Mouse (Mus musculus) liver, embryonic 12.5 days (tissue): ENCODE data around the gene Mamstr. TPM values are rescaled to one million over a fixed set of nuclear protein-coding genes. Genes with fewer than 3 reads are reported as not detected.

Source experiments
- ATAC-seq: fragments of 200-750 bp; cut with Nextera tagmentation; 2 replicates; pipeline ENCODE4 v1.8.0; 2017; ENCODE audit warnings: moderate number of reproducible peaks, mild to moderate bottlenecking, moderate library complexity
- H3K27ac ChIP-seq: fragments of 300-500 bp; sonication (generic); 2 replicates; pipeline ENCODE4 v1.5.1; 2016; ENCODE audit warnings: mild to moderate bottlenecking
- H3K27me3 ChIP-seq: fragments of 300-500 bp; sonication (generic); replicated peaks from 2 replicates; pipeline ENCODE4 v1.6.1; 2016; ENCODE audit warnings: mild to moderate bottlenecking, moderate library complexity
- H3K36me3 ChIP-seq: fragments of 300-500 bp; sonication (generic); 2 replicates; pipeline ENCODE4 v1.6.1; 2016; ENCODE audit warnings: mild to moderate bottlenecking, moderate library complexity
- H3K4me1 ChIP-seq: fragments of 300-500 bp; sonication (generic); 2 replicates; pipeline ENCODE4 v1.6.1; 2016
- H3K4me2 ChIP-seq: fragments of 300-500 bp; sonication (generic); 2 replicates; pipeline ENCODE4 v1.6.1; 2016; ENCODE audit warnings: mild to moderate bottlenecking, moderate library complexity
- H3K4me3 ChIP-seq: fragments of 300-500 bp; sonication (generic); 2 replicates; pipeline ENCODE4 v1.5.1; 2016; ENCODE audit warnings: mild to moderate bottlenecking, moderate library complexity
- H3K9ac ChIP-seq: fragments of 300-500 bp; sonication (generic); 2 replicates; pipeline ENCODE4 v1.6.1; 2016; ENCODE audit warnings: mild to moderate bottlenecking, moderate library complexity
- H3K9me3 ChIP-seq: fragments of 300-500 bp; sonication (generic); replicated peaks from 2 replicates; pipeline ENCODE4 v1.6.1; 2016; ENCODE audit warnings: mild to moderate bottlenecking, moderate library complexity
- WGBS: fragments of 180-500 bp; shearing (Covaris S2); methylation state at CpG from one replicate; pipeline ENCODE4 v1.1.7; 2016; ENCODE audit not compliant: insufficient replicate concordance; 5-methylcytosine and 5-hydroxymethylcytosine counted together
- polyA plus RNA-seq: library from polyadenylated mRNA; unstranded; fragments of >200 nt; fragmentation: Nextera tagmentation; extraction: Ambion mirVana; gene quantifications from 2 replicates; pipeline ENCODE4 v1.2.1, GENCODE M21; 2016

Gene Mamstr
- polyA plus RNA-seq, 1 experiment from 2014 or later, result 0.81 TPM

- Histone ChIP-seq H3K27ac (no peak overlapping the region), H3K4me3 (no peak overlapping the region), H3K4me2 (peak overlapping the region; percentile 42), H3K36me3 (peaks cover 6% of the 10 kb centered on the region; the same call in 1 of the 2 replicates), H3K9me3 (no peaks in the 10 kb centered on the region), H3K9ac (no peak overlapping the region), H3K27me3 (peaks cover 55% of the 10 kb centered on the region), H3K4me1 (peaks cover 21% of the 10 kb centered on the region)
- WGBS, result 48% methylated on average over 31 of the region's 35 CpGs
- ATAC-seq, result no peak
These were observed 7.3 kb upstream of the Mamstr start for GRCm38 (mm10) chr7:45632499-45632898.

GRCm38 (mm10) chr7:45634946-45635681 lies 4.7 kb upstream of the Mamstr start:
- 47% methylated on average over 11 of the region's 11 CpGs for WGBS
- H3K4me2 ChIP-seq, result no peak overlapping the region
- no peak overlapping the region for H3K4me3 ChIP-seq
- peaks cover 30% of the 10 kb centered on the region for H3K27me3 ChIP-seq
- no peak overlapping the region for H3K9ac ChIP-seq
- H3K9me3 ChIP-seq, result no peaks in the 10 kb centered on the region
- H3K4me1 ChIP-seq, result peaks cover 10% of the 10 kb centered on the region; the same call in 1 of the 2 replicates
- H3K27ac ChIP-seq, result peak overlapping the region; percentile 50
- 0 out of 2 replicates have a peak, but pooled peaks have one; percentile 5 for ATAC-seq
- peaks cover 6% of the 10 kb centered on the region; the same call in 1 of the 2 replicates for H3K36me3 ChIP-seq

GRCm38 (mm10) chr7:45635711-45636688 lies 3.8 kb upstream of the Mamstr start:
- Histone ChIP-seq H3K36me3 (peaks cover 6% of the 10 kb centered on the region; the same call in 1 of the 2 replicates), H3K9me3 (no peaks in the 10 kb centered on the region), H3K4me1 (peaks cover 10% of the 10 kb centered on the region; the same call in 1 of the 2 replicates), H3K9ac (no peak overlapping the region), H3K27ac (peak overlapping the region; percentile 65), H3K4me3 (no peak overlapping the region), H3K27me3 (peaks cover 28% of the 10 kb centered on the region), H3K4me2 (no peak overlapping the region)
- ATAC-seq, result no peak
- 53% methylated on average over 15 of the region's 15 CpGs for WGBS

GRCm38 (mm10) chr7:45637710-45638109 lies 2.1 kb upstream of the Mamstr start:
- Histone ChIP-seq H3K4me2 (no peak overlapping the region), H3K4me1 (peaks cover 11% of the 10 kb centered on the region)
- 75% methylated on average over 6 of the region's 6 CpGs for WGBS

GRCm38 (mm10) chr7:45638623-45639401 lies 965 bp upstream of the Mamstr start:
- no peak overlapping the region for H3K9ac ChIP-seq
- peak; percentile 58; the same call in 1 of the 2 replicates for ATAC-seq
- peaks cover 21% of the 10 kb centered on the region for H3K4me1 ChIP-seq
- H3K4me2 ChIP-seq, result peak overlapping the region; percentile 35
- no peaks in the 10 kb centered on the region for H3K9me3 ChIP-seq
- no peak overlapping the region for H3K27ac ChIP-seq
- peaks cover 20% of the 10 kb centered on the region; the same call in 1 of the 2 replicates for H3K27me3 ChIP-seq
- WGBS, result 57% methylated on average over 29 of the region's 29 CpGs
- peak overlapping the region; percentile 10; the same call in 1 of the 2 replicates for H3K4me3 ChIP-seq
- peaks cover 6% of the 10 kb centered on the region; the same call in 1 of the 2 replicates for H3K36me3 ChIP-seq

More at GRCm38 (mm10) chr7:45637710-45638109, 2.1 kb upstream of the Mamstr start:
- no peak for ATAC-seq
- Histone ChIP-seq H3K4me3 (no peak overlapping the region), H3K36me3 (peaks cover 6% of the 10 kb centered on the region; the same call in 1 of the 2 replicates), H3K27me3 (peaks cover 31% of the 10 kb centered on the region; the same call in 1 of the 2 replicates), H3K9me3 (no peaks in the 10 kb centered on the region), H3K27ac (no peak overlapping the region), H3K9ac (no peak overlapping the region)

DNA sequence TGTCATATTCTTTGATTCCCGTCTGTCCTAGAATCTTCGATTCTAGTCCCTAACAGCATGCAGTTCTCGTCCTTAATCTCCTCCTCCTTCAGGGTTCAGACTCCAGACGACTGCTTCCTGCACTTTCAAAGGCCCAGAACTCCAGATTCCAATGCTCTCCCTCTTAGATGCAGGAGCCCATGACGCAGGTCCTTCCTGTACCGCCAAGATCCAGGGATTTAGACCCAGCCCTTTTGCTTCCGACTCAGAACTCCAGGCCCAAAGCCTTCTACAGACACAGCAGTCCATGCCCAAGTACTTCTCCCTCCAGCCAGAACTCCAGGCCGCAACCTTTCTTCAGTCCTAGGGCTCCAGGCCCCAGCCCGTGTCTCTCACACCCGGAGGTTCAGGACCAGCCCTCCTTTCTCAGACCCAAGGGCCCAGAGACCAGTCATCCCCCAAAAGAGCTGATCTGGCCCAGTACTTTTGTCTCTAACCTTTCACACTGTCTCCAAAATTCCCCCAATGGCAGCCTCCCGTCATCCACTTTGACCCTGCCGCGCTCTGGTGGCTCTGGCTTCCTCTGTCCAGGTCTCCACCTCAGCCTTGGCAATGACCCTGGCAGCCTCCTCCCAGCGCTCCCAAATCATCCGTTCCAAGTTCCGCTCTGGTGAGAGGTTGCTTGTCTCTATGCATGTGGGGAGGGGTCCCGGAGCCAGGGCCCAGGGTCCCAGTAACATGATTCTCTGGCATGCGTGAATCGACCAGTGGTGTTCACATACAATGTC lies 597 bp downstream of the Mamstr start:
- H3K9ac ChIP-seq, result no peak overlapping the region
- peaks cover 35% of the 10 kb centered on the region for H3K27me3 ChIP-seq
- peaks cover 6% of the 10 kb centered on the region; the same call in 1 of the 2 replicates for H3K36me3 ChIP-seq
- 72% methylated on average over 19 of the region's 19 CpGs for WGBS
- no peak overlapping the region for H3K4me2 ChIP-seq
- H3K9me3 ChIP-seq, result no peaks in the 10 kb centered on the region
- no peak overlapping the region for H3K4me3 ChIP-seq
- H3K27ac ChIP-seq, result no peak overlapping the region
- peaks cover 22% of the 10 kb centered on the region for H3K4me1 ChIP-seq
- ATAC-seq, result no peak

- no peak overlapping the region for H3K27ac ChIP-seq
- peaks cover 22% of the 10 kb centered on the region for H3K4me1 ChIP-seq
These were observed 1.7 kb downstream of the Mamstr start for GRCm38 (mm10) chr7:45641391-45642040.

GRCm38 (mm10) chr7:45642083-45642482 lies 2.3 kb downstream of the Mamstr start:
- ATAC-seq, result no peak
- Histone ChIP-seq H3K27ac (no peak overlapping the region), H3K9me3 (no peaks in the 10 kb centered on the region), H3K4me3 (no peak overlapping the region), H3K4me1 (peaks cover 22% of the 10 kb centered on the region), H3K4me2 (no peak overlapping the region), H3K9ac (no peak overlapping the region), H3K36me3 (no peaks in the 10 kb centered on the region), H3K27me3 (peaks cover 41% of the 10 kb centered on the region)
- WGBS, result 68% methylated on average over 5 of the region's 5 CpGs

More at GRCm38 (mm10) chr7:45641391-45642040, 1.7 kb downstream of the Mamstr start:
- H3K4me3 ChIP-seq, result no peak overlapping the region
- peaks cover 41% of the 10 kb centered on the region for H3K27me3 ChIP-seq
- no peak overlapping the region for H3K9ac ChIP-seq
- no peaks in the 10 kb centered on the region for H3K9me3 ChIP-seq
- no peak for ATAC-seq
- whole genome bisulfite sequencing, result 68% methylated on average over 17 of the region's 17 CpGs
- peaks cover 3% of the 10 kb centered on the region; the same call in 1 of the 2 replicates for H3K36me3 ChIP-seq
- no peak overlapping the region for H3K4me2 ChIP-seq

GRCm38 (mm10) chr7:45642503-45643255 lies 2.9 kb downstream of the Mamstr start:
- H3K27ac ChIP-seq, result peak overlapping the region; percentile 61; the same call in 1 of the 2 replicates
- no peak for ATAC-seq
- H3K4me1 ChIP-seq, result peaks cover 22% of the 10 kb centered on the region
- 41% methylated on average over 16 of the region's 16 CpGs for WGBS
- H3K4me2 ChIP-seq, result peak overlapping the region; percentile 69
- H3K4me3 ChIP-seq, result peak overlapping the region; percentile 39
- peak overlapping the region; percentile 52 for H3K9ac ChIP-seq
- H3K9me3 ChIP-seq, result no peaks in the 10 kb centered on the region
- peaks cover 41% of the 10 kb centered on the region for H3K27me3 ChIP-seq
- H3K36me3 ChIP-seq, result no peaks in the 10 kb centered on the region
